Mouse (Mus musculus) liver, embryonic 14.5 days (tissue): ENCODE results near the gene Tiam2.

ENCODE experiments used
- CTCF ChIP-seq: IDR thresholded peaks from 2 replicates; pipeline ENCODE4 v1.5.1; 2016; ENCODE audit warnings: antibody characterized with exemption, low read depth, control low read depth
- EP300 ChIP-seq: IDR thresholded peaks from 2 replicates; pipeline ENCODE4 v1.6.1; 2016; ENCODE audit warnings: antibody characterized with exemption, low read depth

GRCm38 (mm10) chr17:3313711-3314624 lies 12.4 kb upstream of the Tiam2 start:
- no peak for TF ChIP-seq CTCF
- no peak for TF ChIP-seq EP300
